Mouse (Mus musculus): ENCODE measurements around the gene Nsd2. TPM values are rescaled to one million over a fixed set of nuclear protein-coding genes. Genes with fewer than 3 reads are reported as not detected.
"Not testable (repeated sequence)": the region's sequence is repeated elsewhere in the genome, so short reads cannot be mapped to it uniquely, and the experiment has no call there.

Gene Nsd2
- polyA plus RNA-seq, 1 experiment from 2014 or later = 75.6 TPM

GRCm38 (mm10) chr5:33947035-33947434 is 126.5 kb downstream of the Nsd2 start:
- not testable (repeated sequence) for DNase-seq (ENCODE audit: low spot score); H3K4me3 ChIP-seq; H3K4me1 ChIP-seq (replicated peaks); H3K27ac ChIP-seq; H3K36me3 ChIP-seq; H3K27me3 ChIP-seq (ENCODE audit: insufficient read depth, poor library complexity, severe bottlenecking)
- H3K9me3 ChIP-seq = peaks cover 49% of the 10 kb centered on the region
- WGBS = 85% methylated on average over 16 of the region's 16 CpGs

Other genes starting within 250 kb of the Nsd2 start
- gene Fam53a, start 191.1 kb upstream of the Nsd2 start, polyA plus RNA-seq (2016; fragmentation: Nextera tagmentation; extraction: Ambion mirVana) = 58.8 and 68.1 TPM in 2 replicates
- 0.77 and 1.2 TPM in 2 replicates for gene Gm9903, start 190.8 kb upstream of the Nsd2 start, polyA plus RNA-seq (2016; fragmentation: Nextera tagmentation; extraction: Ambion mirVana)
- 255 and 317 TPM in 2 replicates for gene Slbp, start 168.2 kb upstream of the Nsd2 start, polyA plus RNA-seq (2016; fragmentation: Nextera tagmentation; extraction: Ambion mirVana)
- gene Tacc3, start 162.6 kb upstream of the Nsd2 start, polyA plus RNA-seq (2016; fragmentation: Nextera tagmentation; extraction: Ambion mirVana) = 259 and 305 TPM in 2 replicates
- 37.1 and 40.9 TPM in 2 replicates for gene Tmem129, start 162.3 kb upstream of the Nsd2 start, polyA plus RNA-seq (2016; fragmentation: Nextera tagmentation; extraction: Ambion mirVana)
- 80.5 and 84.6 TPM in 2 replicates for gene Fgfr3, start 99.1 kb upstream of the Nsd2 start, polyA plus RNA-seq (2016; fragmentation: Nextera tagmentation; extraction: Ambion mirVana)
- gene Letm1, start 37.9 kb upstream of the Nsd2 start, polyA plus RNA-seq (2016; fragmentation: Nextera tagmentation; extraction: Ambion mirVana) = 52.2 and 52.3 TPM in 2 replicates
- 75.4 and 84.1 TPM in 2 replicates for gene Nelfa, start 115.7 kb downstream of the Nsd2 start, polyA plus RNA-seq (2016; fragmentation: Nextera tagmentation; extraction: Ambion mirVana)
- 258 and 370 TPM in 2 replicates for gene Gm1673, start 162.7 kb downstream of the Nsd2 start, polyA plus RNA-seq (2016; fragmentation: Nextera tagmentation; extraction: Ambion mirVana)
- gene Nat8l, start 175.3 kb downstream of the Nsd2 start, polyA plus RNA-seq (2016; fragmentation: Nextera tagmentation; extraction: Ambion mirVana) = 1.6 and 1.7 TPM in 2 replicates

All from hindbrain, embryonic 10.5 days (tissue).